Mouse (Mus musculus) hindbrain, postnatal 0 days (tissue): ENCODE measurements at regions not wholly inside any gene's neighbourhood (a gene's known extent, or its start where the extent isn't known, plus 50 kb on each side); places are given as distances from the start of the nearest gene placed in this dataset.
A peak's percentile ranks its signal among the peaks of the same experiment; 100 is the strongest.

Experiments used
- ATAC-seq: fragments of 200-750 bp; cut with Nextera tagmentation; 2 replicates; pipeline ENCODE4 v1.8.0; 2017; ENCODE audit warnings: mild to moderate bottlenecking, moderate TSS enrichment, moderate library complexity
- DNase-seq: peaks from one replicate; pipeline ENCODE4 v3.0.0-alpha.2; 2015; ENCODE audit warnings: low spot score
- H3K27ac ChIP-seq: fragments of 300-500 bp; sonication (generic); 2 replicates; pipeline ENCODE4 v1.5.1; 2014; ENCODE audit warnings: mild to moderate bottlenecking
- H3K27me3 ChIP-seq: fragments of 300-500 bp; sonication (generic); 2 replicates; pipeline ENCODE4 v1.6.1; 2014; ENCODE audit warnings: low read length, mixed read lengths; ENCODE audit not compliant: insufficient read depth
- H3K36me3 ChIP-seq: fragments of 300-500 bp; sonication (generic); 2 replicates; pipeline ENCODE4 v1.6.1; 2014; ENCODE audit warnings: low read length, mixed read lengths; ENCODE audit not compliant: insufficient read depth
- H3K4me1 ChIP-seq: fragments of 300-500 bp; sonication (generic); 2 replicates; pipeline ENCODE4 v1.6.1; 2014; ENCODE audit warnings: antibody characterized with exemption, low read length, mixed read lengths; ENCODE audit not compliant: insufficient read depth
- H3K4me2 ChIP-seq: fragments of 300-500 bp; sonication (generic); 2 replicates; pipeline ENCODE4 v1.6.1; 2014; ENCODE audit warnings: low read depth, mild to moderate bottlenecking, low read length, moderate library complexity, mixed read lengths
- H3K4me3 ChIP-seq: fragments of 300-500 bp; sonication (generic); 2 replicates; pipeline ENCODE4 v1.5.1; 2014; ENCODE audit warnings: low read length
- H3K9ac ChIP-seq: fragments of 300-500 bp; sonication (generic); replicated peaks from 2 replicates; pipeline ENCODE4 v1.6.1; 2014; ENCODE audit warnings: mild to moderate bottlenecking, low read length, moderate library complexity, mixed read lengths
- H3K9me3 ChIP-seq: fragments of 300-500 bp; sonication (generic); 2 replicates; pipeline ENCODE4 v1.6.1; 2016; ENCODE audit warnings: low read length, mixed read lengths
- CTCF ChIP-seq: IDR thresholded peaks from 2 replicates; pipeline ENCODE4 v1.5.1; 2016; ENCODE audit warnings: antibody characterized with exemption, control low read depth, low read depth
- WGBS: fragments of 180-500 bp; shearing (Covaris S2); extraction: QIAGEN DNeasy Blood & Tissue Kit; methylation state at CpG from one replicate; pipeline ENCODE4 v1.1.7; 2014; 5-methylcytosine and 5-hydroxymethylcytosine counted together

GRCm38 (mm10) chr2:27834971-27835370 is 51.3 kb upstream of the Col5a1 start:
- 72% methylated on average over 4 of the region's 4 CpGs for WGBS
- ATAC-seq: no peak
- Histone ChIP-seq H3K9ac (no peak overlapping the region), H3K4me3 (no peak overlapping the region), H3K4me2 (no peak overlapping the region), H3K4me1 (no peaks in the 10 kb centered on the region), H3K27ac (no peak overlapping the region), H3K9me3 (no peaks in the 10 kb centered on the region), H3K27me3 (no peaks in the 10 kb centered on the region), H3K36me3 (no peaks in the 10 kb centered on the region)
- no peak for TF ChIP-seq CTCF
- no peak for DNase-seq

DNA sequence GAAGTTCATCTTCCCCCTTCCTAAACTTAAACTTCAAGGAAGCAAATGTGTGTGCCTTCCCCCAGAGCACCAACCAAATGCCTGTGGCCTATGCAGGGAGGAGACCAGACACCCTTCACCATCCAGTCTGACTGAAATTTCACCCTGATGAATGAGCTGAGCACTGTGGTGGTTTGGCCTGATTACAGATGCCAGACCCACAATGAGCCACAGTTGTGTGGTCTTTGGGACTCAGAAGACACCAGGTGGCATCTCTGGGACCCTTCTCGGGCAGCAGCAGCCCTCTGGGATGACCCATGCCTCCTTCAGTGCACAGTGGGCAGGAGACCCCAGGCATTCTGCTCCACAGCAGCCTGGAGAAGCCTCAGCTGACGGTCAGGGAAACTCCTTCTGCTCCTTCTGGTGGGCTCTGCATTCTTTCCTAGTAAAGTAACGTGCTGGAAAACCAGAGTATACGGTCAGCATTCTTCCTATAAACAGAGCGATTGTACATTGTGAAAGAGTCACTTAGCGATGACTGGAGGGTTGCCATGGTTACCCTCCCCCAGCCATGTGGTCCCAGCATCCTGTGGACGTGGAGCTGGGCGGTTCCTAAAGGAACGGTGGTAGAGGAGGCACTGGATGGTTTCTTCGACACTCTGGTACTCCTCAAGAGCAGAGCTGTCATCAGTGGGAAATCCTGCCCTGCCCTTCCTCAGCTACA is 50.3 kb upstream of the Col5a1 start:
- H3K4me2 ChIP-seq: no peak overlapping the region
- WGBS: 8% methylated on average over 10 of the region's 10 CpGs
- no peak overlapping the region for H3K4me3 ChIP-seq
- peak overlapping the region; percentile 64; the same call in 1 of the 2 replicates for H3K27ac ChIP-seq
- DNase-seq (peak; percentile 76), ATAC-seq (peak; percentile 80)
- no peak for TF ChIP-seq CTCF
- no peaks in the 10 kb centered on the region for H3K4me1 ChIP-seq
- H3K9ac ChIP-seq: no peak overlapping the region
- H3K36me3 ChIP-seq: no peaks in the 10 kb centered on the region
- no peaks in the 10 kb centered on the region for H3K9me3 ChIP-seq
- H3K27me3 ChIP-seq: no peaks in the 10 kb centered on the region
